Mouse (Mus musculus) forebrain, embryonic 12.5 days (tissue): Measurements from ENCODE around the gene Rpl41. TPM values are rescaled to one million over a fixed set of nuclear protein-coding genes. Genes with fewer than 3 reads are reported as not detected.

Experiments
- ATAC-seq: fragments of 200-750 bp; cut with Nextera tagmentation; 2 replicates; pipeline ENCODE4 v1.8.0; 2017; ENCODE audit warnings: moderate TSS enrichment; ENCODE audit not compliant: low FRiP score
- H3K27ac ChIP-seq: fragments of 300-500 bp; sonication (generic); 2 replicates; pipeline ENCODE4 v1.5.1; 2016; ENCODE audit warnings: mild to moderate bottlenecking
- H3K27me3 ChIP-seq: fragments of 300-500 bp; sonication (generic); 2 replicates; pipeline ENCODE4 v1.6.1; 2016; ENCODE audit warnings: mild to moderate bottlenecking
- H3K36me3 ChIP-seq: fragments of 300-500 bp; sonication (generic); replicated peaks from 2 replicates; pipeline ENCODE4 v1.6.1; 2016; ENCODE audit warnings: mild to moderate bottlenecking
- H3K4me1 ChIP-seq: fragments of 300-500 bp; sonication (generic); 2 replicates; pipeline ENCODE4 v1.6.1; 2016
- H3K4me2 ChIP-seq: fragments of 300-500 bp; sonication (generic); 2 replicates; pipeline ENCODE4 v1.6.1; 2016; ENCODE audit warnings: mild to moderate bottlenecking, moderate library complexity
- H3K4me3 ChIP-seq: fragments of 300-500 bp; sonication (generic); replicated peaks from 2 replicates; pipeline ENCODE4 v1.5.1; 2016; ENCODE audit warnings: mild to moderate bottlenecking
- H3K9ac ChIP-seq: fragments of 300-500 bp; sonication (generic); 2 replicates; pipeline ENCODE4 v1.6.1; 2016; ENCODE audit warnings: mild to moderate bottlenecking
- H3K9me3 ChIP-seq: fragments of 300-500 bp; sonication (generic); 2 replicates; pipeline ENCODE4 v1.6.1; 2016
- WGBS: fragments of 180-500 bp; shearing (Covaris S2); methylation state at CpG from one replicate; pipeline ENCODE4 v1.1.7; 2016; 5-methylcytosine and 5-hydroxymethylcytosine counted together
- polyA plus RNA-seq: library from polyadenylated mRNA; unstranded; fragments of >200 nt; fragmentation: Nextera tagmentation; extraction: Ambion mirVana; gene quantifications from 2 replicates; pipeline ENCODE4 v1.2.1, GENCODE M21; 2016

The Rpl41 gene
- polyA plus RNA-seq, result 2,598 and 2,922 TPM in 2 replicates

DNA sequence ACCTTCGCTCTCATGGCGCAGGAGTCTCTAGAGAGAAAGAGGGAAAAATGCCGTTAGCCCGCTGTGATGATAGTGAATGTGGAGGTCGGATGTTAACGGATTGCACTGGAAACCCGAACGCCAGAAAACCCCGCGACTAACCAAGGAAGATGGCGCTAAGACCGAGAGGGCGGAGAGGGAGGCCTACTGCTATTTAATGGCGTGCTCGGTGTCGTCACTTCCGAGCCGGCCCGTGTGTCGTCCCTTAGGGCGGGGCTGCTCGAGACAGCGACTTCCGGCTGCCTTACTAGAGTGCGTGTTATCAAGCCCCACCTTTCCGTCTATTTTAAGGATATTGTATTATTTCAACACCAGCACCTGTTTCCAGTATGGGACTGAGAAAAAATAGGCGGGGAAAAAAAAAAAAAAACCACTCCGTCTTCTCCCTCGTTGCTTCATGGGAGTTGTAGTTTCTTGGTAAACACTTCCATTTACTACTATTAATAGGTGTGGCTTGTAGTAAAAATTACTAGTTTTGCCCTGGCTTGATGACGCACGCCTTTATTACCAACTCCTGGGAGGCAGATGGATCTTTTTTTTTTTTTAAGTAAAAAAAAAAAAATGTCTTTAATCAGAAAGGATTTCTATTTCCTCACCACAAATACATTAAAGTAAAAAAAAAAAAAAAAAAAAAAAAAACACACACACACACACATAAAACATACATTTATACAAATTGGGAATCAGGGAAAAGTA is at the start of gene Rpl41:
Rpl41 (minus strand) TSS at position 359 of the 735 bp plus-strand sequence.
- Histone ChIP-seq H3K9me3 (no peaks in the 10 kb centered on the region), H3K4me3 (peak within 1 kb of the TSS; percentile 76), H3K4me2 (peak within 1 kb of the TSS; percentile 80), H3K27ac (peak within 1 kb of the TSS; percentile 95), H3K36me3 (peaks cover 18% of the 10 kb centered on the region), H3K27me3 (no peaks in the 10 kb centered on the region), H3K9ac (peak within 1 kb of the TSS; percentile 92), H3K4me1 (peaks cover 14% of the 10 kb centered on the region)
- 1% methylated on average over 31 of the region's 31 CpGs for WGBS
- ATAC-seq, result peak; percentile 89

DNA sequence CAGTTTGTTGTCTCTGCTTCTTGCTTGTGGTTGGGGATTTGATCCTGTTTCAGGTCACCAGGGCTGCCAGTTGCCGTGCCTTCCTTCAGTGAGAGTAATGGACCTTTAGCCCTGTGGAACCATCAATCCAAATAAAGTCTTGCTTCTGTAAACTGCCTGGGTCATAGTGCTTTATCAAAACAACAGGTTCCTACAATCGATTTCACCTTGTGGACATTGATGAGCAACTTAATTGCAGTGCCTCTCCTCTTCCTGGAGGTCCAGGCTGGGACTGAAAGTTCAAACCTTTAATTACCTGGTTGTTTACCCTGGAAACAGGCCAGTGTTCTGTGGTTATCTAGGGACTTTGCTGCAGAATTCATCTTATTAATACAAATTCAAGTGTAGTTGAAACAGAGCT is 49.4 kb upstream of the Rpl41 start:
- ATAC-seq, result no peak
- no peak overlapping the region for H3K9ac ChIP-seq
- no peaks in the 10 kb centered on the region for H3K36me3 ChIP-seq
- H3K27me3 ChIP-seq, result peaks cover 9% of the 10 kb centered on the region
- no peaks in the 10 kb centered on the region for H3K4me1 ChIP-seq
- 77% methylated on average over 2 of the region's 2 CpGs for WGBS
- H3K4me2 ChIP-seq, result no peak overlapping the region
- no peak overlapping the region for H3K27ac ChIP-seq
- H3K9me3 ChIP-seq, result no peaks in the 10 kb centered on the region
- H3K4me3 ChIP-seq, result no peak overlapping the region

DNA sequence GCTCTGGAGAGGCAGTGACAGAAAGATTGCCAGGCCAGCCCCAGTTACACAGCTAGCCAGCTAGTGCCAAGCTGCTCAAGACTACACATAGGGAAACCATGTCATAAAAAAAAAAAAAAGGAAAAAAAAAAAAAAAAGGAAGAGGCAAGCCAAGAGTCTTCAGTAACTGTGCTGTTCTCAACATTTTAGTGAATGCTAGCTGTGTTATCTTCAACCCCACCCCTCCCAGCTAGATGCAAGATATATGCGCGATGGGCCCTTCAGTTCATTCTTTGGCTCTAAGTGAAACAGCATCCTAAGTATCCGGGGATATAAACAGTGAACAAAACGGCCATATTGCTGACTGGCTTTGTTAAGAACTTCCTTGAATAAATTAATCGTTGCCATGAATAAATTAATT is 43.7 kb upstream of the Rpl41 start:
- H3K27ac ChIP-seq, result no peak overlapping the region
- H3K9me3 ChIP-seq, result no peaks in the 10 kb centered on the region
- WGBS, result 78% methylated on average over 5 of the region's 5 CpGs
- no peak for ATAC-seq
- peaks cover 17% of the 10 kb centered on the region for H3K4me1 ChIP-seq
- no peak overlapping the region for H3K4me2 ChIP-seq
- no peak overlapping the region for H3K4me3 ChIP-seq
- H3K27me3 ChIP-seq, result peaks cover 35% of the 10 kb centered on the region
- H3K36me3 ChIP-seq, result no peaks in the 10 kb centered on the region
- H3K9ac ChIP-seq, result no peak overlapping the region

DNA sequence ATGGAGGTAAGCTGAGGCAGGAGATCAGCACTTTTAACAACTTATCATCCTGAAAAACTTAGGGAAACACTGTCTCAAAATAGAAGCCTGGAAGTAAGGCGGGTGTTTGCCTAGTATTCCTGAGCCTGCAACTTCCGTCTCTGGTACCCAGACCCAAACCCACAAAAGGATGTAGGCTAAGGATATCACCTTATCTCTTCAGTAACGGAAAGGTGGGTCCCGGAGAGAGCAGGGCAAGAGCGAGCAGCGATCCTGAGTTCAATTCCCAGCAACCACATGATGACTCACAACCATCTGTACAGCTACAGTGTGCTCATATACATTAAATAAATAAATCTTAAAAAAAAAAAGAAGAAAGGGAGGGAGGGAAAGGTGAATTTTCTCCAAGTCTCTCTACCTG is 42.3 kb upstream of the Rpl41 start:
- Histone ChIP-seq H3K9me3 (no peaks in the 10 kb centered on the region), H3K36me3 (no peaks in the 10 kb centered on the region), H3K4me3 (no peak overlapping the region), H3K9ac (no peak overlapping the region), H3K4me1 (peaks cover 17% of the 10 kb centered on the region), H3K27ac (no peak overlapping the region), H3K4me2 (no peak overlapping the region), H3K27me3 (peaks cover 49% of the 10 kb centered on the region)
- ATAC-seq, result no peak
- WGBS, result 94% methylated on average over 6 of the region's 6 CpGs

DNA sequence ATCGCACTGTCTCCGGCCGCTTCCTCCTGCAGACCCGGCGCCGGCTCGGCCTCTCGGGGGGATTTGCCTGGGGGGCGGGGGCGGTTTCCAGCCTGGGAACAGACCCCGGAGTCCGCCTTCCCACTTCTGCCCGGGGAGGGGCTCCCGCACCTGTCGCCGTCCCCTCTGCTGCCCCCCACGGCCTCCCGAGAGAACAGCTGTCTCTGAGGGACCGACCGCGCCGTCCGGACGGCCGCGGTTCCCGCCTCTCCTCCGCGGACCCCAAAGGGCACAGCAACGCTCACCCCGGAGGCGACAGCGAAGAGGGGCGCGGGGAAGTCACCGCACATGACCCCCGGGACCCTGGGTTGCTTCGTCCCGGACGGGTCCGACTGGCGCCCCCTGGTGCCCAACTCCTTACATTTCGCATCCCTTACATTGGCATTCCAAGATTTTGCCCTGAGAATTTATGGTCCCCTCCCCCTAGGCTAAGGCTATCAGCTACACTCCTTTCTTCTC is 41.1 kb upstream of the Rpl41 start:
- Histone ChIP-seq H3K4me1 (peaks cover 17% of the 10 kb centered on the region), H3K9me3 (no peaks in the 10 kb centered on the region), H3K4me3 (peak overlapping the region; percentile 67), H3K27me3 (peaks cover 61% of the 10 kb centered on the region), H3K4me2 (peak overlapping the region; percentile 98), H3K27ac (0 out of 2 replicates have a peak overlapping the region, but pooled peaks have one; percentile 19), H3K36me3 (no peaks in the 10 kb centered on the region), H3K9ac (peak overlapping the region; percentile 64)
- ATAC-seq, result peak; percentile 64
- WGBS, result 0% methylated on average over 43 of the region's 43 CpGs

DNA sequence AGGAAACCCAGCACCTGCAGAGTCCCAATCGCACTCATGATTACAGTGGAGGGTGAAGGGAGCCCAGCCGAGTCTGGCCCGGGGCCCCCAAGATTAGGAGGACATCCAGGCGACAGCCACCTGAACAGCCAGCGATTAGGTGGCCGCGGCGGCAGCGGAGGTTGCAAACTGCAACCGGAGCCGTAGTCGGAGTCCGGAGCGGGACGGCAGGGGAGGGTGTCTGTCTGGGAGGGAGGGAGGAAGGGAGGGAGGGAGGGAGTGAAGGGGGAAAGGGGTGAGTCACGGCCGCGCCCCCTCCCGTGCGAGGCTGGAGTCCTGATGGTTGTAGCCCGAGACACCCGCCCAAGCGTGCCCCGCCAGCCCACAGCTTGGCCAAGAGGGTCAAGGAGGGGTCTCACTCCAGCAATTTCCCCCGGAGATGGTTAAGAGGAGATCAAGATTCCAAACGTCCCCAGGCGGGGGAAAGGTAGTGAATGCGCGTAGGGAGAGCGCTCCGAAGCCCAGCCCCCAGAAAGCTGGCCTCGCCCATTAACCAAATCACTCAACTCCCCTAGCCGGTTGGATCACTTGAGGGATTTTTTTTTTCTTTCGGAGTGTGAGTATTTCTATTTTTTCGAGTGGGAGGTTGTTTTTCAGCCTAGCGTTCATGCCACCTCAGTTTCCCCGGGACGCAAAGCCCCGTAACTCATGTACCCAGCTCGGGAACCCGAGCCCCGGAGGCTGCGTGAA is 40.5 kb upstream of the Rpl41 start, which contains the start of gene Erbb3:
Erbb3 (minus strand) TSS at position 189 of the 729 bp plus-strand sequence.
- Histone ChIP-seq H3K27me3 (peaks cover 65% of the 10 kb centered on the region), H3K9me3 (no peaks in the 10 kb centered on the region), H3K36me3 (no peaks in the 10 kb centered on the region), H3K4me3 (peak within 1 kb of the TSS; percentile 67), H3K4me2 (peak within 1 kb of the TSS; percentile 98), H3K27ac (0 out of 2 replicates have a peak within 1 kb of the TSS, but pooled peaks have one; percentile 19), H3K9ac (peak within 1 kb of the TSS; percentile 64), H3K4me1 (peaks cover 17% of the 10 kb centered on the region)
- WGBS, result under 1% methylated on average over 34 of the region's 43 CpGs
- peak; percentile 40; the same call in 1 of the 2 replicates for ATAC-seq

DNA sequence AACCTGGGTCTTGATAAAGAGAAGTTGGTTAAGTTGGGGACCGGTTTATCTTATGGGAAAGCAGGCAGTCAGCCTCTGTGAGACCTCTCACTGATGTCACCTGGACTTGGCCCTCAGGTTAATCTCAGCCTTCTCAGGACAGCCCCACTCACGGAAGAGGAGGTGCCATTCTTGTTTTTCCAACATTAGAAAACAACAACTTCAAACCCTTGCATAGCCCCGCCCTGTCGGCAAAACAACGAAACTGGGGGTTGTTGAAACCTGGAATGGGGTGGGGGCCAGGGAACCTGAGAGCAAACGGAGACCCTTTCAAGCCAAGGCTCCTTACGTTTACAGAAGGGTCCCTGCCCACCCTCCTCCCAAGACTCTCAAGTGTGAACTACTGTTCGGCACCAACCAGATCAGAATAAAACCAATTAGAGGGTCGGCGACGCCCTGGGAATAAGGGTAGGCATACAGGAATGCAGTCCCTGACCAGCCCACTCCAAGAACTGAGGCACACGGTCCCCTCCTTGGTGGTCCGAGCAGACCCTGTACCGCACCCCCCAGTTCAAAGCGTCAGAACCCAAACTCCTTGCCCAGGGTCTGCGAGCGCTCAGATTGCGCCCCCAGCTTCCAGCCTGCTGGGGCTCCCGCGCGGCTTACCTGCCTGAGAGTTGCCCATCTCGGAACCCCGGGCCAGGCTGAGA is 39.8 kb upstream of the Rpl41 start:
- H3K9ac ChIP-seq, result peak overlapping the region; percentile 64
- H3K4me2 ChIP-seq, result peak overlapping the region; percentile 98
- peaks cover 17% of the 10 kb centered on the region for H3K4me1 ChIP-seq
- H3K9me3 ChIP-seq, result no peaks in the 10 kb centered on the region
- WGBS, result 2% methylated on average over 23 of the region's 23 CpGs
- peaks cover 69% of the 10 kb centered on the region for H3K27me3 ChIP-seq
- ATAC-seq, result peak; percentile 28; the same call in 1 of the 2 replicates
- peak overlapping the region; percentile 67 for H3K4me3 ChIP-seq
- H3K27ac ChIP-seq, result no peak overlapping the region
- no peaks in the 10 kb centered on the region for H3K36me3 ChIP-seq

DNA sequence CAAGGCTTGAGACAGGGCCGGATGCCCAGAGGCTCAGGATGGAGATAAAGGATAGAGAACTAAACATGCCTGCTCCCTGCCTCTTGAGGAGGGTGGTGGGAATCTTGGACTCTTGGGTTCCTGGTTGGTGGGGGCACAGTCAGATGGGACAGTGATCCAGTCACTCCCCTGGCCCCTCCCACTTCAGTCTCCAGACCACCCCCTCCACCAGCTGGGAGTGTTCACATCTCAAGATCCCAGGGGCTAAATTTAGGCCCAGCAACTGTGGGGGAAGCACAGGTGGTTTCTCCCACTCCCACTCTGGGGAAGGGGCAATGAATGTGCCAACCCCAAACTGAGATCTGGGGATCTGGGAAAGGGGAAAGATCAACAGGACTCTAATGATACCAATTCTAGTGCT is 39.0 kb upstream of the Rpl41 start:
- no peaks in the 10 kb centered on the region for H3K9me3 ChIP-seq
- no peak overlapping the region for H3K9ac ChIP-seq
- no peak for ATAC-seq
- no peak overlapping the region for H3K4me2 ChIP-seq
- H3K4me3 ChIP-seq, result no peak overlapping the region
- peaks cover 17% of the 10 kb centered on the region for H3K4me1 ChIP-seq
- H3K27me3 ChIP-seq, result peaks cover 71% of the 10 kb centered on the region
- no peaks in the 10 kb centered on the region for H3K36me3 ChIP-seq
- H3K27ac ChIP-seq, result no peak overlapping the region
- WGBS, result 25% methylated on average over 1 of the region's 1 CpGs

DNA sequence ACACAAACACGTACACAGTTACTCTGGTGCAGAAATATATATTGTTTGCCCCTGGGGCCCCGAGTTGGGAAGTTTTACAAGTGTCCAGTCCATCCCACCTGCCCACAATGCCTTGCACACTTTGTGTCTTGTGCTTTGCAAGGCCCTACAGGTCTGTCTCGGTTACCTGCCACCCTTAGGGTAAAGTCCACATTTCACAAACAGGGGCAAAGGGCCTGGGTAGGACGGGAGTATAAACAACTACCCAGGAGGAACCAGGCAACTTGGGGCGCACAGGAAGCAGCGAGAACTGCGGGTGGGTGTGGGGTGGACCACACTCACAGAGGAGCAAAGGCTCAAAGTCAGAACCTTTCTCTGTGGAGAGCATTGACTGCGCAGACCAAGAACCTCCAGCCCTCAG is 38.6 kb upstream of the Rpl41 start:
- H3K27me3 ChIP-seq, result peaks cover 74% of the 10 kb centered on the region
- H3K36me3 ChIP-seq, result no peaks in the 10 kb centered on the region
- H3K27ac ChIP-seq, result no peak overlapping the region
- H3K9me3 ChIP-seq, result no peaks in the 10 kb centered on the region
- H3K4me3 ChIP-seq, result no peak overlapping the region
- no peak overlapping the region for H3K4me2 ChIP-seq
- WGBS, result 59% methylated on average over 8 of the region's 8 CpGs
- H3K4me1 ChIP-seq, result peaks cover 17% of the 10 kb centered on the region
- no peak for ATAC-seq
- no peak overlapping the region for H3K9ac ChIP-seq

DNA sequence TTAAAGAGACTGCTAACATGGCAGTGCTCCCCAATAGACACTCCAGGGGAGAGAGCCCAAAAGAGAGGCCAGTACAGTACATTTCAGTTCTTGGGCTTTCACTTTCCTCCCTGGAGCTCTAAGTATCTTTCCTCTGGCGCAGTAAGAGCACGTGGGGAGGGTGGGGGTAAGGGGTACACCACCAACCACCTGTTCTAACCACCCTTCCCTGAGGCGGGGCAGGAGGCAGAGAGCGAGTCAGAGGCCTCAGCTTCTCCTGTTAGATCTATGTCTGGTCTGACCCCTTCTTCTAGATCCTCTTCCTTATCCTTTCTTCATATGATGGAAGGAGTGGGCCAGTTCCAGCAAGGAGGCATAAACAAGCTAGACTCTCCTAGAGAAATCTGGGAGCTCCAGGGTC is 38.0 kb upstream of the Rpl41 start:
- Histone ChIP-seq H3K36me3 (no peaks in the 10 kb centered on the region), H3K4me1 (peaks cover 17% of the 10 kb centered on the region), H3K4me3 (no peak overlapping the region), H3K4me2 (no peak overlapping the region), H3K27me3 (peaks cover 74% of the 10 kb centered on the region), H3K9ac (no peak overlapping the region), H3K9me3 (no peaks in the 10 kb centered on the region), H3K27ac (no peak overlapping the region)
- 50% methylated on average over 4 of the region's 4 CpGs for WGBS
- ATAC-seq, result no peak

DNA sequence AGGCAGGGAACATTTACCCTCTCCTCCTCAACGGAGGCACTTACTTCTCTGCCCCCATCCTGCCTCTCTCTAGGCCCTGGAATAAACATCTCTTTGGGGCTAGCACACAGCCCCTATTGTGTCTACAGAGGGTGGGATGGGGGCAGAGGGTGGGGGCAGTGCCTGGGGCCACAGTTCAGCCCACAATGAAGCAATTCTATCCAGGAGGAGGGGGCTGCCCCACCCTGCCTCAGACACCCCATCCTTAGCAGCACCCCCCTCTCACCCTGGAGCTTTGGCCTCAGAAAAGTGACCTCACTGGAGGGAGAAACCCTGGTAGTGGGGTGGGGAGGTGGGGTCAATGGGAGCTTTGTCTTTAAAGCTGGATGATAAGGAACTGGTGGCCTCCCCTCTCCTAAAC is 37.4 kb upstream of the Rpl41 start:
- H3K9me3 ChIP-seq, result no peaks in the 10 kb centered on the region
- H3K27me3 ChIP-seq, result peaks cover 74% of the 10 kb centered on the region
- ATAC-seq, result no peak
- WGBS, result 15% methylated on average over 1 of the region's 1 CpGs
- H3K4me2 ChIP-seq, result no peak overlapping the region
- H3K36me3 ChIP-seq, result no peaks in the 10 kb centered on the region
- H3K4me1 ChIP-seq, result peaks cover 17% of the 10 kb centered on the region
- no peak overlapping the region for H3K4me3 ChIP-seq
- no peak overlapping the region for H3K9ac ChIP-seq
- no peak overlapping the region for H3K27ac ChIP-seq

DNA sequence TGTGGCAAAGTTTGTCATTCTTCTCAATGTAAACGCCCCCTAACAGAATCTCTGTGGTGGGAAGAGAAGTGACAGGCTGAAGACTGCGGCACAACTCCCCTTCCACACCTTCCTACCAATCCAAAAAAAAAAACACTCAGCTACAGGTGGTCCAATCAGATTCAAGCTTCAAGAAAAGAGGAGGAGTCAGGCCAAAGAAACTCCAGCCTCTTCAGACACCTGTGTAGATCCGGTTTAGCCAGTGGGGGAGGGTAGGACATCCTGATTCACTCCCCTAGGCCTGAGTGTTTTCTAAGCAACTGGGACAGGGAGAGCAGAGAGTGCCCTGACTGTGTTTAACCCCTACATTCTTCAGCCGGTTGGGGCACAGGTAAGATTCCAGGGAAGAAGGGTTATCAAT is 35.3 kb upstream of the Rpl41 start:
- no peak for ATAC-seq
- H3K36me3 ChIP-seq, result no peaks in the 10 kb centered on the region
- H3K27ac ChIP-seq, result no peak overlapping the region
- no peaks in the 10 kb centered on the region for H3K9me3 ChIP-seq
- H3K4me2 ChIP-seq, result no peak overlapping the region
- WGBS, result 9% methylated on average over 4 of the region's 4 CpGs
- no peak overlapping the region for H3K4me3 ChIP-seq
- H3K4me1 ChIP-seq, result peaks cover 4% of the 10 kb centered on the region
- peaks cover 64% of the 10 kb centered on the region for H3K27me3 ChIP-seq
- no peak overlapping the region for H3K9ac ChIP-seq
